Mouse (Mus musculus) adrenal gland, postnatal 10 days (tissue): Measurements from ENCODE around the gene Mycbp2. TPM values are rescaled to one million over a fixed set of nuclear protein-coding genes. Genes with fewer than 3 reads are reported as not detected.
A peak's percentile ranks its signal among the peaks of the same experiment; 100 is the strongest.

Experiments
- DNase-seq: peaks from one replicate; pipeline ENCODE4 v3.0.0; 2021; ENCODE audit warnings: mixed read lengths
- total RNA-seq, 2 experiments: library from RNA; stranded (reverse); gene quantifications; 2 replicates each; pipeline ENCODE4 v1.2.3; 2021

Gene Mycbp2
- total RNA-seq, 2 experiments from 2014 or later = 34.3 to 47.8 TPM

GRCm38 (mm10) chr14:103260437-103260836 lies 86.2 kb downstream of the Mycbp2 start:
- no peak for DNase-seq

- no peak for DNase-seq
These were observed 87.9 kb downstream of the Mycbp2 start for GRCm38 (mm10) chr14:103258745-103259144.

GRCm38 (mm10) chr14:103256866-103257265 lies 89.7 kb downstream of the Mycbp2 start:
- no peak for DNase-seq

- no peak for DNase-seq
These were observed 92.3 kb downstream of the Mycbp2 start for GRCm38 (mm10) chr14:103254311-103254710.

- DNase-seq = no peak
These were observed 104.6 kb downstream of the Mycbp2 start for GRCm38 (mm10) chr14:103242020-103242419.

- DNase-seq = no peak
These were observed 111.8 kb downstream of the Mycbp2 start for GRCm38 (mm10) chr14:103234770-103235169.

- no peak for DNase-seq
These were observed 112.7 kb downstream of the Mycbp2 start for GRCm38 (mm10) chr14:103233640-103234593.

- no peak for DNase-seq
These were observed 124.3 kb downstream of the Mycbp2 start for GRCm38 (mm10) chr14:103222356-103222755.

GRCm38 (mm10) chr14:103221751-103222150 lies 124.9 kb downstream of the Mycbp2 start:
- no peak for DNase-seq

GRCm38 (mm10) chr14:103216331-103216730 lies 130.3 kb downstream of the Mycbp2 start:
- no peak for DNase-seq

GRCm38 (mm10) chr14:103186658-103187057 lies 160.0 kb downstream of the Mycbp2 start:
- no peak for DNase-seq

GRCm38 (mm10) chr14:103186076-103186475 lies 160.5 kb downstream of the Mycbp2 start:
- no peak for DNase-seq

- no peak for DNase-seq
These were observed 166.5 kb downstream of the Mycbp2 start for GRCm38 (mm10) chr14:103180096-103180495.

GRCm38 (mm10) chr14:103162923-103163322 lies 183.7 kb downstream of the Mycbp2 start:
- no peak for DNase-seq

- DNase-seq = no peak
These were observed 190.9 kb downstream of the Mycbp2 start for GRCm38 (mm10) chr14:103155685-103156084.

- DNase-seq = no peak
These were observed 196.5 kb downstream of the Mycbp2 start for GRCm38 (mm10) chr14:103150139-103150538.

GRCm38 (mm10) chr14:103131991-103132390 lies 214.6 kb downstream of the Mycbp2 start:
- DNase-seq = peak; percentile 38

GRCm38 (mm10) chr14:103125756-103126155 lies 220.9 kb downstream of the Mycbp2 start:
- no peak for DNase-seq

GRCm38 (mm10) chr14:103114994-103115670 lies 231.5 kb downstream of the Mycbp2 start:
- DNase-seq = no peak

- no peak for DNase-seq
These were observed 233.8 kb downstream of the Mycbp2 start for GRCm38 (mm10) chr14:103112606-103113363.

GRCm38 (mm10) chr14:103109971-103110370 lies 236.6 kb downstream of the Mycbp2 start:
- no peak for DNase-seq

- DNase-seq = no peak
These were observed 240.3 kb downstream of the Mycbp2 start for GRCm38 (mm10) chr14:103106301-103106700.
